Mouse (Mus musculus): Measurements from ENCODE around the gene Fez1.

DNA sequence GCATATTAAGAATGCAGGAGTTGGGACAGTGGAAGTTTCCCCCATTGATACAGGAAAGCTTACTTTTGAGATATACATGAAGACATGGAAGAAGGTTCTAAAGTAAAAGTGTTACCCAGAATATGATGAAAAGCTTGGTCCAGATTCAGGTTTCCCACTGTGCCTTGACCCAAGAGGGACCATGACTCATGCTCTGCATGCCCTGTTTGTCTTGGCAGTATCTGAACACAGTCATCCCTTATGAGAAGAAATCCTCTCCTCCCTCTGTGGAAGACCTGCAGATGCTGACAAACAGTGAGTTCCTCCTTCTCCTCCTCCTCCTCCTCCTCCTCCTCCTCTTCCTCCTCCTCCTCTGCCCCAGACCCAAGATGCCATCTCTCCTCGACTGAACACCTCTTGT is 48.6 kb downstream of the Fez1 start:
- TF ChIP-seq CTCF (IDR thresholded peaks at IDR 0.05) (no peak), EP300 (IDR thresholded peaks at IDR 0.05) (no peak)

All from lung, postnatal 0 days (tissue).